Mouse (Mus musculus): Measurements from ENCODE around the gene Poln.

GRCm38 (mm10) chr5:33997051-33997741, 172.1 kb downstream of the Poln start:
- TF ChIP-seq EP300 (IDR thresholded peaks at IDR 0.05; ENCODE audit: low read depth) (no peak), CTCF (IDR thresholded peaks at IDR 0.05; ENCODE audit: low read depth) (no peak)

All from liver, postnatal 0 days (tissue).